Mouse (Mus musculus) midbrain, embryonic 15.5 days (tissue): ENCODE measurements at regions not wholly inside any gene's neighbourhood (a gene's known extent, or its start where the extent isn't known, plus 50 kb on each side); places are given as distances from the start of the nearest gene placed in this dataset.

Source experiments
- ATAC-seq: fragments of 200-750 bp; cut with Nextera tagmentation; replicated peaks from 2 replicates; pipeline ENCODE4 v1.8.0; 2017; ENCODE audit warnings: moderate TSS enrichment
- H3K27ac ChIP-seq: fragments of 300-500 bp; sonication (generic); 2 replicates; pipeline ENCODE4 v1.5.1; 2015; ENCODE audit warnings: mild to moderate bottlenecking, inconsistent platforms
- H3K27me3 ChIP-seq: fragments of 300-500 bp; sonication (generic); replicated peaks from 2 replicates; pipeline ENCODE4 v1.6.1; 2015; ENCODE audit warnings: inconsistent platforms
- H3K36me3 ChIP-seq: fragments of 300-500 bp; sonication (generic); replicated peaks from 2 replicates; pipeline ENCODE4 v1.6.1; 2015; ENCODE audit warnings: inconsistent platforms
- H3K4me1 ChIP-seq: fragments of 300-500 bp; sonication (generic); 2 replicates; pipeline ENCODE4 v1.6.1; 2015; ENCODE audit warnings: inconsistent platforms
- H3K4me2 ChIP-seq: fragments of 300-500 bp; sonication (generic); 2 replicates; pipeline ENCODE4 v1.6.1; 2015; ENCODE audit warnings: inconsistent platforms, mild to moderate bottlenecking, moderate library complexity
- H3K4me3 ChIP-seq: fragments of 300-500 bp; sonication (generic); 2 replicates; pipeline ENCODE4 v1.5.1; 2015; ENCODE audit warnings: mild to moderate bottlenecking, inconsistent platforms
- H3K9ac ChIP-seq: fragments of 300-500 bp; sonication (generic); 2 replicates; pipeline ENCODE4 v1.6.1; 2015; ENCODE audit warnings: mild to moderate bottlenecking, inconsistent platforms
- H3K9me3 ChIP-seq: fragments of 300-500 bp; sonication (generic); 2 replicates; pipeline ENCODE4 v1.6.1; 2016; ENCODE audit warnings: inconsistent platforms
- WGBS: fragments of 180-500 bp; shearing (Covaris S2); methylation state at CpG from one replicate; pipeline ENCODE4 v1.1.7; 2015; ENCODE audit warnings: mixed read lengths; 5-methylcytosine and 5-hydroxymethylcytosine counted together

DNA sequence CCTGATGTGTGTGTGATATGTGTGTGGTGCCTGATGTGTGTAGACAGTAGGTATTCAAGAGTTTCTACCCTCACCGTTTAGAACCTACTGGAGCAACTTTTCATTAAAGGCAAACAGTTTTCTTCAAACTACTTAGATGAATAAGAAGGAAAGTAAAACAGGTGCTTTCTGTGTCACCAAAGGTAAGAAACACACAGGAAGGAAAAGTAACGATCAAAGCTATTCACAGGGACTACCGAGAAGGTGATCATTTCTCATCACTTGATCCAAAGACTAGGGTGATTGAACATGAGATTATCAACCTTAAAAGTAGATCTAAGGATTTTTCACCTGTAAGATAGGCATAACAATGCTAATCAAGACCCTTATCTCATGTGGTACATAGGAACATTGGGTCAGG lies 113.4 kb upstream of the Trib2 start:
- H3K9ac ChIP-seq: no peak overlapping the region
- H3K4me2 ChIP-seq: no peak overlapping the region
- no peaks in the 10 kb centered on the region for H3K36me3 ChIP-seq
- no peak overlapping the region for H3K27ac ChIP-seq
- H3K27me3 ChIP-seq: no peaks in the 10 kb centered on the region
- H3K4me3 ChIP-seq: no peak overlapping the region
- H3K4me1 ChIP-seq: no peaks in the 10 kb centered on the region
- no peak for ATAC-seq
- no peaks in the 10 kb centered on the region for H3K9me3 ChIP-seq
- whole genome bisulfite sequencing: 95% methylated on average over 3 of the region's 3 CpGs

- H3K27ac ChIP-seq: no peak overlapping the region
- H3K36me3 ChIP-seq: no peaks in the 10 kb centered on the region
- H3K4me3 ChIP-seq: no peak overlapping the region
- WGBS: 96% methylated on average over 1 of the region's 1 CpGs
- H3K4me2 ChIP-seq: no peak overlapping the region
- no peak overlapping the region for H3K9ac ChIP-seq
- no peaks in the 10 kb centered on the region for H3K9me3 ChIP-seq
- ATAC-seq: no peak
- H3K27me3 ChIP-seq: no peaks in the 10 kb centered on the region
- no peaks in the 10 kb centered on the region for H3K4me1 ChIP-seq
These were observed 112.8 kb upstream of the Trib2 start for GRCm38 (mm10) chr12:15929541-15929940.

DNA sequence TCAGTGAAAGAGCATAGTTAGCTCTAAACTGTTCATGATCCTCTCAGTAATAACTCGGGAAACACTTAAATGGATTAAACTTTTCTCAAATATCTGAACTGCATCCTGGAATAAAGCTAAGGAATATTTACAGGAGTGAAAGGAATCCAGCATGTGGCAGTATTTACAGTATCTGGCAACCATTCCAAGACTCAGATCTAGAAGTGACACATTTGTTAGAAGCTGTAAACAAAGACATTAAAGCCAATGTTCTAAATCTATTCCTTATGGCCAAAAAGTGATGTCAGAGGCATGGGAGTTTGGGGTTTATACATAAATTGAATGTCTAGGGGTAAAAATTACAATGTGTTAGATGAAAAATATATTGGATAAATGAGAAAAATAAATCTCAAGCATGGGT lies 101.6 kb upstream of the Trib2 start:
- no peak overlapping the region for H3K4me2 ChIP-seq
- H3K9ac ChIP-seq: no peak overlapping the region
- H3K36me3 ChIP-seq: no peaks in the 10 kb centered on the region
- H3K4me1 ChIP-seq: no peaks in the 10 kb centered on the region
- H3K27ac ChIP-seq: no peak overlapping the region
- no peak overlapping the region for H3K4me3 ChIP-seq
- ATAC-seq: no peak
- no peaks in the 10 kb centered on the region for H3K27me3 ChIP-seq
- WGBS: 92% methylated on average over 1 of the region's 1 CpGs
- no peaks in the 10 kb centered on the region for H3K9me3 ChIP-seq

- H3K4me1 ChIP-seq: no peaks in the 10 kb centered on the region
- WGBS: 93% methylated on average over 1 of the region's 1 CpGs
- no peak overlapping the region for H3K4me3 ChIP-seq
- H3K9me3 ChIP-seq: no peaks in the 10 kb centered on the region
- no peaks in the 10 kb centered on the region for H3K36me3 ChIP-seq
- H3K27me3 ChIP-seq: no peaks in the 10 kb centered on the region
- H3K9ac ChIP-seq: no peak overlapping the region
- H3K27ac ChIP-seq: no peak overlapping the region
- ATAC-seq: no peak
- no peak overlapping the region for H3K4me2 ChIP-seq
These were observed 96.2 kb upstream of the Trib2 start for GRCm38 (mm10) chr12:15912959-15913358.

- no peak overlapping the region for H3K4me2 ChIP-seq
- H3K9ac ChIP-seq: no peak overlapping the region
- ATAC-seq: no peak
- H3K4me3 ChIP-seq: no peak overlapping the region
- 85% methylated on average over 3 of the region's 3 CpGs for WGBS
- no peaks in the 10 kb centered on the region for H3K36me3 ChIP-seq
- H3K27ac ChIP-seq: no peak overlapping the region
- no peaks in the 10 kb centered on the region for H3K4me1 ChIP-seq
- H3K9me3 ChIP-seq: no peaks in the 10 kb centered on the region
- H3K27me3 ChIP-seq: no peaks in the 10 kb centered on the region
These were observed 95.8 kb upstream of the Trib2 start for GRCm38 (mm10) chr12:15912491-15912890.

DNA sequence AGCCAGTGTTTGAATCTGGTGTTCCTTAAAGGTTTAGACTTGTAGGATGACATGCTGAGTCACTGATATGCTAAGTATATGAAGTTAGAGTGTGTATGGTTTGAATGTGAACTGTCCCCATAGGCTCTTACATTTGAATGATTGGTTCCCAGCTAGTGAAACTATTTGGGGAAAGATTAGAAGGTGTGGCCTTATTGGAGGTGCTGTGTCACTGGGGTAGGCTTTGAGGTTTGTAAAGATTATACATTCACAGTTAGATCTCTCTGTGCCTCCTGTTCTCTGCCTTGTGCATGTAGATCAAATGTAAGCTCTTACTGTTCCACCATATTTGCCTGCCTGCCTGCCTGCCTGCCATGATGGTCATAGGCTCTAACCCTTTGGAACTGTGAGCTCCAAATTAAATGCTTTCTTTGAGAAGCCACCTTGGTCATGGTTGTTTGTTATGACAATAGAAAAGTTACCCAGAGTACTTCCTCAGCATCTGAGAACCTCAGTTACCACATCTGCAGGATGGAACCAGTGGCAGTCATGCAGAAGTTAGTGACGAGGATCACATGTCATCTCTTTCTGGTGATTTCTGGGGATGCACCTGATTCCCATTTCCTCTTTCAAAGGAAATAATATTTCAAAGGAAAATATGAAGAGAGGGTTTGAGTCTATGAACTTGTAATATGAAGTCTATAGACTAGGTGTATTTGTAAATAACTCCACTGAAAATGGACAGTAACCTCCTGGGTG lies 94.7 kb upstream of the Trib2 start:
- no peak for ATAC-seq
- H3K4me1 ChIP-seq: no peaks in the 10 kb centered on the region
- no peak overlapping the region for H3K4me2 ChIP-seq
- H3K4me3 ChIP-seq: no peak overlapping the region
- H3K27me3 ChIP-seq: no peaks in the 10 kb centered on the region
- H3K36me3 ChIP-seq: no peaks in the 10 kb centered on the region
- no peak overlapping the region for H3K27ac ChIP-seq
- WGBS: 90% methylated on average over 1 of the region's 1 CpGs
- H3K9ac ChIP-seq: no peak overlapping the region
- no peaks in the 10 kb centered on the region for H3K9me3 ChIP-seq

DNA sequence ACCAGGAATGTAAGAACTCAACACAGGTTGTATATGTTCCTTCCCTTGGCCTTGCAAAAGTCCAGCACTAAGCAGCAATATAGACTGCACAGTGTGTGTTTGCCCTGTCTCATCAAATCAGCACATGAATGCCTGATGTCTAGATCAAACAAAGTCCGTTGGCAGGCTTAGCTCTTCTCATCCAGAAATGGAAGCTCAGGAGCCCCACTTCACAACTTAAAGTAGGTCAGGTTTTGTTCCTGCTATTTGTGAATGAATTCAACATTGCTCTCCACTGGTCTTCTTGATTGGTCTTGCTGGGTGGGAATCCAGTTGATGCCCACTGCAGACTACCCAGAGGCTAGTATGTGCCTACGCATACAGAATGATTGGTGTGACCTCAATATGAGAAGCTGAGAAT lies 80.8 kb upstream of the Trib2 start:
- Histone ChIP-seq H3K9ac (no peak overlapping the region), H3K9me3 (no peaks in the 10 kb centered on the region), H3K4me3 (no peak overlapping the region), H3K36me3 (no peaks in the 10 kb centered on the region), H3K4me2 (no peak overlapping the region), H3K4me1 (0 out of 2 replicates have a peak, but pooled peaks cover 4% of the 10 kb centered on the region), H3K27ac (no peak overlapping the region), H3K27me3 (no peaks in the 10 kb centered on the region)
- ATAC-seq: peak; percentile 57; the same call in 1 of the 2 replicates
- WGBS: 48% methylated on average over 2 of the region's 2 CpGs

DNA sequence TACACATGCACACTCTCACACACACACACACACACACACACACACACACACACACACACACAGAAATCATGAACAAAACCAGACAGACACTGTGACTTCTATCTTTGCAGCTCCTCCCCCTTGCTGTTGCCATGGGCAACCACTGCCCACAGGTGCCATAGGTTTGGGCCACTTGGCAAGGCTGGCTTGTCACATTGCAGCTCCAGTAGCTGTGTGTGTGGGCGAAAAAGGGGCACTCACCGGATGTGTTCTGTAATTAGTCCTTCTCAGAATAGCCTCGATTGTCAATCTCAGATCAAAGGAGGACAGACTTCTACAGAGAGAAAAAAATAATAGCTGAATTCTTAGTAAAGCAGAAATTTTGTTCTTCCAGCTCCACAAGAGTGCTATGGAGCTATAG lies 79.8 kb upstream of the Trib2 start:
- H3K4me2 ChIP-seq: no peak overlapping the region
- H3K4me1 ChIP-seq: 0 out of 2 replicates have a peak, but pooled peaks cover 4% of the 10 kb centered on the region
- no peaks in the 10 kb centered on the region for H3K36me3 ChIP-seq
- no peak overlapping the region for H3K4me3 ChIP-seq
- 56% methylated on average over 3 of the region's 3 CpGs for WGBS
- H3K27ac ChIP-seq: no peak overlapping the region
- H3K27me3 ChIP-seq: no peaks in the 10 kb centered on the region
- no peaks in the 10 kb centered on the region for H3K9me3 ChIP-seq
- peak; percentile 82 for ATAC-seq
- H3K9ac ChIP-seq: no peak overlapping the region

DNA sequence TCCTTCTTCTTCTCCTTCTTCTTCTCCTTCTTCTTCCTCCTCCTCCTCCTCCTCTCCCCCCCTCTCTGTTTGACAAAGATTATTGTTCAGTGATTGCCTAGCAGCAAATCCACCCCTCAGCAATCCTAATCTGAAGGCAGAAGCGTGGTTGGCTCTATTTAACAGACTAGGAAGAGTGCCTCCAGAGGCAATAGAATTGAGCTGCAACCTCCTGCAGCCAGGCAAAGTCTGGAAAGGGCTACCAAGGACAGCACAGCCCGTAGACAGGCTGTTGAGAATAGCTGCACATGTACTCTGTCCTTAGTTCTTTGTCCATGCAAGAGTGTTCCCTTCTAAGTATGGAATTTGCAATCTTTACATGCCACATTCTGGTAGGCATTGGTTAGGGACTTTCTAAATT lies 78.5 kb upstream of the Trib2 start:
- no peak overlapping the region for H3K27ac ChIP-seq
- H3K36me3 ChIP-seq: no peaks in the 10 kb centered on the region
- no peak overlapping the region for H3K4me3 ChIP-seq
- no peaks in the 10 kb centered on the region for H3K27me3 ChIP-seq
- no peaks in the 10 kb centered on the region for H3K9me3 ChIP-seq
- no peak overlapping the region for H3K9ac ChIP-seq
- H3K4me2 ChIP-seq: no peak overlapping the region
- ATAC-seq: no peak
- H3K4me1 ChIP-seq: 0 out of 2 replicates have a peak, but pooled peaks cover 4% of the 10 kb centered on the region
- WGBS: 44% methylated on average over 2 of the region's 2 CpGs

DNA sequence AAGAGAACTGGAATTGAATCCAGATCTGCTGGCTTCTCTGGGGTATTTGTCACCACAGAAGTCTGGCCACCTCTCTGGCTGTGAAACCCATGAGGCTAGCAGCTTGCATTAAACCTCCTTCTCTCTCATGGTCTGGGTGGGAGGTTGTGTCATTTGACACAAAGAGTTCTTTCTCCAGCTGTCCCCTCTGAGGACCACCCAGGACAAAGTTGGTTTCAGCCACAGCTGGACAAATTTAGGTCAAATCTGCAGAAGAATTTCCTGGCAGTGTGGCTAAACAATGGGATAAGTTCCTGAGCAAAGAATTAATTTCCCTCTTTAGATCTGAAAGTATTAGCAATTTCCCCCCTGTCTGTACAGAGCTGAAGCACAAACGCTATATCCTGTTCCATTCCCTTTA lies 73.9 kb upstream of the Trib2 start:
- Histone ChIP-seq H3K4me3 (no peak overlapping the region), H3K4me1 (no peaks in the 10 kb centered on the region), H3K27me3 (no peaks in the 10 kb centered on the region), H3K27ac (no peak overlapping the region), H3K9me3 (no peaks in the 10 kb centered on the region), H3K36me3 (no peaks in the 10 kb centered on the region), H3K9ac (no peak overlapping the region), H3K4me2 (no peak overlapping the region)
- WGBS: 27% methylated on average over 1 of the region's 1 CpGs
- ATAC-seq: no peak

GRCm38 (mm10) chr12:15879907-15880430 lies 63.2 kb upstream of the Trib2 start:
- no peak for ATAC-seq
- no peaks in the 10 kb centered on the region for H3K9me3 ChIP-seq
- WGBS: 79% methylated on average over 7 of the region's 7 CpGs

More at GRCm38 (mm10) chr12:15879907-15880430, 63.2 kb upstream of the Trib2 start:
- Histone ChIP-seq H3K36me3 (no peaks in the 10 kb centered on the region), H3K9ac (no peak overlapping the region), H3K27me3 (no peaks in the 10 kb centered on the region), H3K4me1 (no peaks in the 10 kb centered on the region), H3K4me3 (no peak overlapping the region), H3K4me2 (no peak overlapping the region), H3K27ac (no peak overlapping the region)
